Mouse (Mus musculus) layer of hippocampus, adult 9-10 months (tissue): ENCODE data around the gene Apoe.
"Not testable (repeated sequence)": the region's sequence is repeated elsewhere in the genome, so short reads cannot be mapped to it uniquely, and the experiment has no call there.

Source experiments
- DNase-seq: peaks from one replicate; pipeline ENCODE4 v3.0.0; 2022; ENCODE audit warnings: low spot score

The Apoe gene

GRCm38 (mm10) chr7:19691873-19692865, 6.8 kb downstream of the Apoe start, which contains the start of gene Apoc1:
Apoc1 (minus strand) TSS chr7:19692660.
- no peak for DNase-seq

- no peak for DNase-seq
Observed at GRCm38 (mm10) chr7:19691434-19691833, 7.6 kb downstream of the Apoe start.

DNA sequence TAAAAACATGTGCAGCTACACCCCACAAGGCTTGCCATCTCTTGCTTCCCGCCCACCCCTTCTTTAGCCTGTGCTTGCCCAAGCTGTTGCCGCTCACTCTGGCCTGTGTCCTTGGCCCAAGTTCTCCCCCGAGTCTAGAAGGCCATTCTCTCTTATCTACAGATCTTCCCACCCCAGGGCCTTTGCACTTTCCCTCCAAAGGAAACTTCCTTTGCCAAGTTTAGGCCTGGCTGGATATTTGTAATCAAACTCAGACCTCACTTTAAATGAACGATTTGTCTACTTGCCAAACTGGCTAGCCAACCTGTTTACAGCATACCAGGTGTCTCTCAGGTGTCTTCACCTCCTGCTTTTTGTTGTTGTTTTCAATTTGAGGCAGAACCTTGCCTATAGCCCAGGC, 8.1 kb downstream of the Apoe start:
- no peak for DNase-seq

DNA sequence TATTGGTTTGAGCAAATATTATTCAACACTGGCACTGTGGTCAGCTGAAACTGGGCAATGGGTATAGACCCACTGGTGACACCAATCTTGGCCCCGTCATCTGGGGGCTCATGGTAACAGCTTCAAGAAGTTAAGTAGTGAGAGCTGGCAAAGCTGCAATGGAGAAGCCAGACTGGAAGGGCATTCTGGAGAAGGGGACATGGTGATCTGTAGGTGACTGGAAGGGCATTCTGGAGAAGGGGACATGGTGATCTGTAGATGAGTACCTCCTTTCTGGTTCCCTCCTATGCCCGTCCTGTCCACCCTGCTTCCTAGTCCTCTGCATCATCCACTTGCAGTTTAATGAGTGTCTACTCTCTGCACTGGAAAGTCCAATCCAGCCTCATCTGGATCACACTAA, 10.4 kb downstream of the Apoe start:
- DNase-seq = no peak

GRCm38 (mm10) chr7:19688101-19688500, 10.9 kb downstream of the Apoe start:
- DNase-seq = no peak

DNA sequence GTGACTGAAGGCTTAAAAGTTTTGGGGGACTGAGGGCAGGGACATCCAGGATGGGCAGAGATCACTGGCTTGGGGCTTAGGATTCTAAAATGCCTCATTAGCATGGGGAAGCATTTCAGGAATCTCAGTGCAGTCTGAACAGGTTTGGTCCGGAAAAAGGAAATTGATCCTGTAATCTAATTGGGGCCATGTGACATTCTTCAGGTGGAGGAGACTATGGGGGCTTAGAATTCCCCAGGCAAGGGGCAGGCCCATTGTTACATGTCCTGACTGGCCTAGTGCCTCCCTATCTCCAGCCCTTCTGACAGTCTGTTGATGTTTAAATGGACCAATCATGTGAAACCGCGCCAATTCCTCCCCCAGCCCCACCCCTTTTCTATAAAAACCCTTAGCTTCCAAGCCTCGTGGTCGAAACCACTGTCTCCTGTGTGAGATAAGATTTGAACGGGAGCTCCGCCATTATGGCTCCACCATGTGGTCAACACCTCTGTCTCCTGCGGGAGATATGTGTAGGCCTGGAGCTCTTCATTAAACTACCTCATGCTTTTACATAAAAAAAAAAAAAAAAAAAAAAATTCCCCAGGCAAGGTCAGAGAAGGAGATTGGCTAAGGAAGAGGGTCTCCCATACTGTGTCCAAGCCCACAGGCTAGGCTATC, 11.9 kb downstream of the Apoe start:
- DNase-seq = not testable (repeated sequence)

GRCm38 (mm10) chr7:19686521-19686920, 12.5 kb downstream of the Apoe start:
- DNase-seq = no peak

- no peak for DNase-seq
Observed at GRCm38 (mm10) chr7:19685374-19685773, 13.6 kb downstream of the Apoe start.

GRCm38 (mm10) chr7:19683771-19684201, 15.2 kb downstream of the Apoe start:
- no peak for DNase-seq

DNA sequence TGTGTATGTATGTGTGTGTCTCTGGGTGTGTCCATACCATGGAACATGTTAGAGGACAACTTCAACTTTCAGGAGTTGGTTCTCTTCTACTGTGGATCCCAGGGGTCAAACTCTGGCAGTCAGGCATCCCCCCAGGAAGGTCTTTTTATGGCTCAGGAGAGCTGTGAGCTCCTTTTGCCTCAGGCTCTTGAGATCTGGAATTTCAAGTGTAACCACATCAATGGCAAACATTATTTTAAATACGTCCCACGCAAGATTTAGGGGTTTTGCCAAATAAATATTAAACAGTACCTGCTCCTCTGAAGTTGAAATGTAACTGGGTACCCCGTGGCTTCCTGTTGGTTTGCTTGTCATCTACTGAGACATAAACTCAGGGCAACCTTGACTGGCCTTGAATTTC, 16.0 kb downstream of the Apoe start:
- DNase-seq = no peak

DNA sequence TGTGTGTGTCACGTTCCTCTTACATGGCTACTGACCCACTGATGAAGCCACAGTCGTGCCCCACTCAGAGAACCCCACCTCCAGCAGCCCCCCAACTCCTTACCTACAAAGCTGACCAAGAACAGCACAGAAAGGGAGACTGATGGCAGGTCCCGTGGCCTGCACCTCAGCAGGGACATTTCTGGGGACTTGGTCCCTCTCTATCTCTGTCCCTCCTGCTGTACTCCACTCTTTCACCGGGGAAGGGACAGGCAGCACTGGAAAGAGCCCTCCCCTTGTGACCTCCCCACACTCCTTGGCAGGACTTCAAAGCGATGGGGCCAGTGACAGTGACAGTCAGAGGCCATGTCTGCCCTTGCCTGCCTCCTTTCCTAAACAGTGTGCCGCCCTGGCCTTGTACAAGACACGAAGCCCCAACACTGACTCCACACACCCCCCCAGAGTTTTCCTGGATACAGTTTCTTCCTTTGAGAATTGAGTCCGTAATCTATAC, 17.7 kb downstream of the Apoe start, which contains the start of the genes Gm44805 and Apoc4:
Gene Gm44805 (minus strand): TSS at position 222 of the 493 bp plus-strand sequence.
Gene Apoc4 (minus strand): TSS at position 278 of the 493 bp plus-strand sequence.
- no peak for DNase-seq

GRCm38 (mm10) chr7:19680702-19681101, 18.3 kb downstream of the Apoe start:
- DNase-seq = no peak

DNA sequence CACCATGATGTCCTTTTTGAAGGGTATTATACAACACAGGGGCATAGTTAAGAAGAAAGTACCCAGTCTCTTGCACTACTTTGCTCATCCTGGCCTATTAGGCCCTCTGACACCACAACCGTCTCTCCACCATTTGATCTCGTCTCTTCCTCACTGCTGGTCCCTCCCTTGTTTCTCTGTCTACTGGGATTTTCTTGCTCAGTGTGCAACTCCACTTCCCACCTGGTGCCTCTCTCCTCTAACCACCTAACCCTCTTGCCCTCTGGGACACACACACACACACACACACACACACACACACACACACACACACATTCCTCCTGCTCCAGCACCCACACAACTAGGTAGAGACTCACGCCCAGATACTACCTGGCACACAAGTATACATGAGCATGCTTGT, 20.1 kb downstream of the Apoe start:
- no peak for DNase-seq

DNA sequence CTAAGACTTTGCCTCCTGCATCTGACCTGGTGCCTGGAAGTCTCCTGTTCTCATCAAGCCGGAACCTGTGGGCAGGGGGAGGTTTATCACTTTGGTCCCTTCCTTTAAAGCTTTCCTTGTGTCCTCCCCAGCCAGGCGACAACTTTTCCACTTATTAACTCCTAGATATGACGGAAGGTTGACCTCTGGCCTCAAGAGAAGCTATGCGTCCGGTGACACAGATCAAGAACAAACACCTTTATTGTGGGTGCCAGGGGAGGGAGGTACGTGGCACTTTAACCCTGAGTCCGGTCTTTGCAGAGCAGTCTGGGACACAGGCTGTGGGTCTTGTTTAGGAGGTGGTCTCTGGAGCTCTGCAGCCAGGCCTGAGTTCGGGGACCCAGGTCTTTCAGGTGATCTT, 21.1 kb downstream of the Apoe start, which contains the start of gene Apoc2:
Gene Apoc2 (minus strand): TSS at position 70 of the 400 bp plus-strand sequence.
- DNase-seq = no peak

DNA sequence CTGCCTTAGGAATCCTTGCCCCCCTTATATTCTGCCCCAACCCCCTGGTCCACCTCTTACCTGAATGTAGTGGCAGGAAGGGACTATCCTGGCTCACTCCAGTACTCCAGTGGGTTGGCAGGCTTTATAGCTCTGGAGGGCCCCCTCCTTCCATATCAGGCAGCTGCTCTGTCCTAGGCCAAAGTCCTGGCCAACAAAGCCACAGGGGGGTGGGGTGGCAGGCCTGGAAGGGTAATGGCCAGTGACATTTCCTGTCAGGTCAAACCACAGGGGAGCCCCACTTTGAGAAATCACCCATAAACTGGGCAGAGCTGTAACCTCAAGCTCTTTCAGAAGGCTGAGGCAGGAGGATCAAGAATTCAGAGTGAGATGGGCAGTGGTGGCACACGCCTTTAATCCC, 22.3 kb downstream of the Apoe start:
- DNase-seq = no peak

DNA sequence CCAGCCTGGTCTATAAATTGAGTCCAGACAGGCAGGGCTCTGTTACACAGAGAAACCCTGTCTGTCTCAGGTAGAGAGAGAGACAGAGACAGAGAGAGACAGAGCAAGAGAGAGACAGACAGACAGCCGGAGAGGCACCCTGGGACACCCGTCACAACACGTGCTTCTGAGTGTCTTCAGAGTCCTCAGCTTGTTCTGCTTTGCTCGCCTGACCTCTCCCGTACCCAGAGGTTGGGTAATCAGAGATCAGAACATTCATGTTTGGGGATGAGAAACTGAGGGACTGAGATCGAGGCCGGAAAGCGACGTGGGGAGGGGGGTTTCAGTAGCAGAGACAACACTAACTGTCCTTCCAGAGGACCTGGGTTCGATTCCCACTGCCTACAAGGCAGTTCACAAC, 23.2 kb downstream of the Apoe start:
- no peak for DNase-seq

- DNase-seq = no peak
Observed at GRCm38 (mm10) chr7:19673083-19673699, 25.8 kb downstream of the Apoe start.

GRCm38 (mm10) chr7:19671511-19671910, 27.5 kb downstream of the Apoe start:
- DNase-seq = no peak

- DNase-seq = peak; percentile 99
Observed at GRCm38 (mm10) chr7:19668947-19669721, 29.9 kb downstream of the Apoe start.

DNA sequence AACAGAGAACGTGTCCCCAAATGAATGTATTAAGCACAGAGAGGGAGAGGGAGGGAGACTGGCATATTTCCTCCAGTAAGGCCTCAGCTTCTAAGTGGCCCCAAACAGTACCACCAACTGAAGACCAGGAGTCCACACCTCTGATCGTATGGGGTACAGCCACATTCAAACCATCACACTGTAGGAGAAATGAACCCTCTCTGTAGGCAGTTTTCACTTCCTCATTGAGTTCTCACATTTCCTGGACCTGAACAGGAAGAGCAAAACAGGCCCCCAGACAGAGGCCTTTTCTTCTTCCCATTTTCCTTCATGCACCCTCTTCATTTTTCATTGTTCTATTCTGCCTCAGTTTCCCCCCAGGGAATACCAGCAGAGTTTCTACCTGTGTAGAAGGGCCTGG, 31.6 kb downstream of the Apoe start:
- DNase-seq = no peak

GRCm38 (mm10) chr7:19666750-19667149, 32.2 kb downstream of the Apoe start:
- no peak for DNase-seq
